Mouse (Mus musculus) layer of hippocampus, postnatal 10 days (tissue): ENCODE results near the gene Otor. TPM values are rescaled to one million over a fixed set of nuclear protein-coding genes. Genes with fewer than 3 reads are reported as not detected.

ENCODE experiments used
- DNase-seq, 2 experiments: peaks; one replicate each; pipeline ENCODE4 v3.0.0; 2021; ENCODE audit warnings: low spot score in 2 of 2
- total RNA-seq, 2 experiments: library from RNA; stranded (reverse); gene quantifications; 2 replicates each; pipeline ENCODE4 v1.2.3; 2021

The Otor gene
- total RNA-seq, 2 experiments from 2014 or later, result not detected

- no peak for DNase-seq
Measured at GRCm38 (mm10) chr2:143118221-143118620, 39.9 kb downstream of the Otor start.

DNA sequence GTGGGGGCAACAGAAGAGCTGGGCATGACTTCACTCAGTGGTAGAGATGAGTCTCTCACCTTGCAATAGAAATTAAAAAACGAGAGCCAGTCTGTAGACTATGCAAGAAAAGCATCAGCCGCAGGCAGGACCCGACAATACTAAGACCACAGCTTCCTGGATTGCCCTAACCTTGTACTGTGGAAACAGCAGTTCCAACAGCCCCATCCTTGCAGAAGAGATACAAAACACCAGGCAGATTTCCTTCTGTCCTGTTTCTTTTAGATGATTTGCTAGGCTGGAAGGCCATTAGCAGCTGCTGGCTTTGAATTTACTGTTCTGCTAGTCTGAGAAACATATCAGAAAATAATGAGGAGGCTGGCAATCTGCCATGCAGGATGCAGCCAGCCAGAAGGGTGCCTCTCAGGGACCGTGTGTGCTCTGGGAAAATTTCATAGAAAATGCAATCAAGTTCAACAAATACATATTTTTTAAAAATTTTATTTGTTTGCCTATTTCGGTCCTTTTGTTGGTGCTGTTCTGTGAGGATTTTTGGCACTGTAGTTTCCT lies 52.9 kb downstream of the Otor start:
- DNase-seq, result peak in 1 of 2 experiments; percentile 45

Other genes starting within 250 kb of the Otor start
- gene Kif16b, start 176.9 kb upstream of the Otor start, total RNA-seq, result 1 to 10 TPM; 7.9 to 8.6 TPM
- 10 to 100 TPM; 49.1 to 52.0 TPM for gene Snrpb2, start 15.4 kb upstream of the Otor start, total RNA-seq